Mouse (Mus musculus): ENCODE results near the gene Rcn1. TPM values are rescaled to one million over a fixed set of nuclear protein-coding genes. Genes with fewer than 3 reads are reported as not detected.
A peak's percentile ranks its signal among the peaks of the same experiment; 100 is the strongest.

Rcn1 gene
- polyA plus RNA-seq (2012; rRNA removed): 20.6 and 23.8 TPM in 2 replicates

- Histone ChIP-seq H3K4me3 (replicated peaks; ENCODE audit: extremely low read depth, low read depth, low read length) (peak within 1 kb of the TSS; percentile 73), H3K4me1 (ENCODE audit: control insufficient read depth, insufficient read depth, low read length) (peaks cover 10% of the 10 kb centered on the region)
- peak; percentile 64 for DNase-seq
- TF ChIP-seq CTCF (IDR thresholded peaks at IDR 0.05; ENCODE audit: insufficient read depth, low read length) (no peak), POLR2A (IDR thresholded peaks at IDR 0.05; ENCODE audit: borderline replicate concordance, extremely low read depth, low read depth, low read length) (no peak)
- under 1% methylated on average over 57 of the region's 57 CpGs for WGBS
Observed at GRCm38 (mm10) chr2:105399085-105399891, at the start of gene Rcn1. Gene Rcn1 (minus strand): TSS chr2:105399319.

GRCm38 (mm10) chr2:105444072-105444471 is 45.0 kb upstream of the Rcn1 start:
- no peak overlapping the region for H3K4me3 ChIP-seq (replicated peaks; ENCODE audit: extremely low read depth, low read depth, low read length)
- DNase-seq: no peak
- TF ChIP-seq POLR2A (IDR thresholded peaks at IDR 0.05; ENCODE audit: borderline replicate concordance, extremely low read depth, low read depth, low read length): no peak
- TF ChIP-seq CTCF (IDR thresholded peaks at IDR 0.05; ENCODE audit: insufficient read depth, low read length): peak; percentile 35; the same call in 1 of the 2 replicates
- 33% methylated on average over 3 of the region's 3 CpGs for WGBS
- no peaks in the 10 kb centered on the region for H3K4me1 ChIP-seq (ENCODE audit: control insufficient read depth, insufficient read depth, low read length)

GRCm38 (mm10) chr2:105439022-105439421 is 39.9 kb upstream of the Rcn1 start:
- H3K4me1 ChIP-seq (ENCODE audit: control insufficient read depth, insufficient read depth, low read length): no peaks in the 10 kb centered on the region
- no peak overlapping the region for H3K4me3 ChIP-seq (replicated peaks; ENCODE audit: extremely low read depth, low read depth, low read length)
- TF ChIP-seq CTCF (IDR thresholded peaks at IDR 0.05; ENCODE audit: insufficient read depth, low read length) (no peak), POLR2A (IDR thresholded peaks at IDR 0.05; ENCODE audit: borderline replicate concordance, extremely low read depth, low read depth, low read length) (no peak)
- no peak for DNase-seq
- WGBS: 55% methylated on average over 4 of the region's 4 CpGs

GRCm38 (mm10) chr2:105438525-105438924 is 39.4 kb upstream of the Rcn1 start:
- TF ChIP-seq POLR2A (IDR thresholded peaks at IDR 0.05; ENCODE audit: borderline replicate concordance, extremely low read depth, low read depth, low read length) (no peak), CTCF (IDR thresholded peaks at IDR 0.05; ENCODE audit: insufficient read depth, low read length) (no peak)
- H3K4me3 ChIP-seq (replicated peaks; ENCODE audit: extremely low read depth, low read depth, low read length): no peak overlapping the region
- no peaks in the 10 kb centered on the region for H3K4me1 ChIP-seq (ENCODE audit: control insufficient read depth, insufficient read depth, low read length)
- 73% methylated on average over 2 of the region's 2 CpGs for WGBS
- DNase-seq: no peak

- no peak for DNase-seq
- TF ChIP-seq POLR2A (IDR thresholded peaks at IDR 0.05; ENCODE audit: borderline replicate concordance, extremely low read depth, low read depth, low read length) (no peak), CTCF (IDR thresholded peaks at IDR 0.05; ENCODE audit: insufficient read depth, low read length) (no peak)
- no peak overlapping the region for H3K4me3 ChIP-seq (replicated peaks; ENCODE audit: extremely low read depth, low read depth, low read length)
- H3K4me1 ChIP-seq (ENCODE audit: control insufficient read depth, insufficient read depth, low read length): no peaks in the 10 kb centered on the region
- WGBS: 10% methylated on average over 10 of the region's 10 CpGs
Observed at GRCm38 (mm10) chr2:105432927-105433326, 33.8 kb upstream of the Rcn1 start.

GRCm38 (mm10) chr2:105430373-105430772 is 31.3 kb upstream of the Rcn1 start:
- WGBS: 49% methylated on average over 5 of the region's 5 CpGs
- Histone ChIP-seq H3K4me3 (replicated peaks; ENCODE audit: extremely low read depth, low read depth, low read length) (no peak overlapping the region), H3K4me1 (ENCODE audit: control insufficient read depth, insufficient read depth, low read length) (no peaks in the 10 kb centered on the region)
- DNase-seq: no peak
- TF ChIP-seq POLR2A (IDR thresholded peaks at IDR 0.05; ENCODE audit: borderline replicate concordance, extremely low read depth, low read depth, low read length) (no peak), CTCF (IDR thresholded peaks at IDR 0.05; ENCODE audit: insufficient read depth, low read length) (no peak)

- WGBS: 51% methylated on average over 6 of the region's 6 CpGs
- DNase-seq: no peak
- TF ChIP-seq POLR2A (IDR thresholded peaks at IDR 0.05; ENCODE audit: borderline replicate concordance, extremely low read depth, low read depth, low read length): no peak
- no peak for TF ChIP-seq CTCF (IDR thresholded peaks at IDR 0.05; ENCODE audit: insufficient read depth, low read length)
- no peak overlapping the region for H3K4me3 ChIP-seq (replicated peaks; ENCODE audit: extremely low read depth, low read depth, low read length)
- no peaks in the 10 kb centered on the region for H3K4me1 ChIP-seq (ENCODE audit: control insufficient read depth, insufficient read depth, low read length)
Observed at GRCm38 (mm10) chr2:105429899-105430298, 30.8 kb upstream of the Rcn1 start.

- 24% methylated on average over 6 of the region's 6 CpGs for WGBS
- Histone ChIP-seq H3K4me1 (ENCODE audit: control insufficient read depth, insufficient read depth, low read length) (no peaks in the 10 kb centered on the region), H3K4me3 (replicated peaks; ENCODE audit: extremely low read depth, low read depth, low read length) (no peak overlapping the region)
- TF ChIP-seq POLR2A (IDR thresholded peaks at IDR 0.05; ENCODE audit: borderline replicate concordance, extremely low read depth, low read depth, low read length): no peak
- no peak for TF ChIP-seq CTCF (IDR thresholded peaks at IDR 0.05; ENCODE audit: insufficient read depth, low read length)
- no peak for DNase-seq
Observed at GRCm38 (mm10) chr2:105428467-105428866, 29.3 kb upstream of the Rcn1 start.

GRCm38 (mm10) chr2:105428029-105428428 is 28.9 kb upstream of the Rcn1 start:
- TF ChIP-seq POLR2A (IDR thresholded peaks at IDR 0.05; ENCODE audit: borderline replicate concordance, extremely low read depth, low read depth, low read length) (no peak), CTCF (IDR thresholded peaks at IDR 0.05; ENCODE audit: insufficient read depth, low read length) (peak; percentile 92)
- no peaks in the 10 kb centered on the region for H3K4me1 ChIP-seq (ENCODE audit: control insufficient read depth, insufficient read depth, low read length)
- 2% methylated on average over 12 of the region's 12 CpGs for WGBS
- H3K4me3 ChIP-seq (replicated peaks; ENCODE audit: extremely low read depth, low read depth, low read length): no peak overlapping the region
- peak; percentile 47 for DNase-seq

- no peak for TF ChIP-seq CTCF (IDR thresholded peaks at IDR 0.05; ENCODE audit: insufficient read depth, low read length)
- TF ChIP-seq POLR2A (IDR thresholded peaks at IDR 0.05; ENCODE audit: borderline replicate concordance, extremely low read depth, low read depth, low read length): no peak
- WGBS: 55% methylated on average over 8 of the region's 8 CpGs
- DNase-seq: no peak
- H3K4me1 ChIP-seq (ENCODE audit: control insufficient read depth, insufficient read depth, low read length): no peaks in the 10 kb centered on the region
- H3K4me3 ChIP-seq (replicated peaks; ENCODE audit: extremely low read depth, low read depth, low read length): no peak overlapping the region
Observed at GRCm38 (mm10) chr2:105427447-105427846, 28.3 kb upstream of the Rcn1 start.

Measured in lung, adult 2 months (tissue).